Comparison of ENCODE assay signal across 38 mouse cellular contexts in genomic region chr5:120898726-120899125, GRCm38 (mm10). TPM values are rescaled to one million over a fixed set of nuclear protein-coding genes. Genes with fewer than 3 reads are reported as not detected.
"Had no signal": no experiment of that assay in that cellular context is flagged by ENCODE, and none has a peak within 500 bp of the region (broad histone marks: within the 10 kb centered on the region; RNA-seq: fewer than 3 reads in every experiment).

No protein-coding gene starts in this region.

- H3K9me3 ChIP-seq: embryonic facial prominence, embryonic 10.5 days; embryonic facial prominence, embryonic 12.5 days; embryonic facial prominence, embryonic 13.5 days; embryonic facial prominence, embryonic 15.5 days; forebrain, embryonic 10.5 days; forebrain, embryonic 12.5 days; forebrain, embryonic 13.5 days; forebrain, embryonic 15.5 days had no signal

- H3K27ac ChIP-seq: embryonic facial prominence, embryonic 10.5 days; embryonic facial prominence, embryonic 12.5 days; embryonic facial prominence, embryonic 13.5 days; embryonic facial prominence, embryonic 15.5 days; forebrain, embryonic 10.5 days; forebrain, embryonic 12.5 days; forebrain, embryonic 13.5 days; forebrain, embryonic 15.5 days; gastrocnemius, adult 2 months had no signal

- H3K4me2 ChIP-seq: embryonic facial prominence, embryonic 12.5 days; embryonic facial prominence, embryonic 13.5 days; embryonic facial prominence, embryonic 15.5 days; forebrain, embryonic 12.5 days; forebrain, embryonic 13.5 days; forebrain, embryonic 15.5 days had no signal

- H3K36me3 ChIP-seq: embryonic facial prominence, embryonic 10.5 days; embryonic facial prominence, embryonic 12.5 days; embryonic facial prominence, embryonic 13.5 days; embryonic facial prominence, embryonic 15.5 days; forebrain, embryonic 10.5 days; forebrain, embryonic 12.5 days; forebrain, embryonic 15.5 days had no signal

- ATAC-seq: forebrain, embryonic 13.5 days; forebrain, embryonic 15.5 days; forebrain, embryonic 16.5 days; forebrain, postnatal 0 days had no signal

- H3K9ac ChIP-seq: embryonic facial prominence, embryonic 12.5 days; embryonic facial prominence, embryonic 13.5 days; embryonic facial prominence, embryonic 15.5 days; forebrain, embryonic 12.5 days; forebrain, embryonic 13.5 days; forebrain, embryonic 15.5 days; forebrain, postnatal 0 days had no signal

- DNase-seq: cerebellum, adult 18-20 months; cerebellum, adult 2 months; cerebellum, adult 8-10 months; cerebellum, adult 9-10 months; cerebellum, adult 9-11 months; cerebellum, postnatal 10 days; cerebellum, postnatal 14 days; cerebellum, postnatal 25 days; cerebellum, postnatal 36 days; embryo, embryonic 11 days; forebrain, postnatal 0 days; gastrocnemius, adult 2 months; gastrocnemius, postnatal 10 days; gastrocnemius, postnatal 14 days; gastrocnemius, postnatal 25 days; gastrocnemius, postnatal 36 days; heart, adult 18-20 months had no signal

- H3K4me1 ChIP-seq: embryonic facial prominence, embryonic 10.5 days; embryonic facial prominence, embryonic 12.5 days; embryonic facial prominence, embryonic 13.5 days; embryonic facial prominence, embryonic 15.5 days; forebrain, embryonic 10.5 days; forebrain, embryonic 13.5 days; forebrain, embryonic 15.5 days had no signal

- H3K4me3 ChIP-seq: embryonic facial prominence, embryonic 10.5 days; embryonic facial prominence, embryonic 12.5 days; embryonic facial prominence, embryonic 13.5 days; embryonic facial prominence, embryonic 15.5 days; erythroblast, embryonic 14.5 days; forebrain, embryonic 10.5 days; forebrain, embryonic 12.5 days; forebrain, embryonic 13.5 days; forebrain, embryonic 15.5 days; gastrocnemius, adult 2 months had no signal

- H3K27me3 ChIP-seq: embryonic facial prominence, embryonic 12.5 days; embryonic facial prominence, embryonic 13.5 days; embryonic facial prominence, embryonic 15.5 days; forebrain, embryonic 12.5 days; forebrain, embryonic 13.5 days; forebrain, embryonic 15.5 days had no signal

RNA-seq across cellular contexts. Expression of gene Oas1a, which starts 8.6 kb away (rescaled TPM):
- total RNA-seq: gastrocnemius, adult 8-10 months; gastrocnemius, postnatal 10 days; gastrocnemius, postnatal 14 days had no signal
- polyA plus RNA-seq: erythroblast, embryonic 14.5 days had no signal

RNA-seq across cellular contexts. Expression of gene Oas1g, which starts 11.3 kb away (rescaled TPM):
- total RNA-seq: gastrocnemius, adult 18-20 months; gastrocnemius, adult 8-10 months; gastrocnemius, postnatal 10 days; gastrocnemius, postnatal 25 days; gastrocnemius, postnatal 4 days; heart, adult 18-20 months had no signal
- polyA plus RNA-seq: embryonic facial prominence, embryonic 10.5 days; embryonic facial prominence, embryonic 11.5 days; erythroblast, embryonic 14.5 days; forebrain, embryonic 10.5 days; forebrain, embryonic 12.5 days; forebrain, embryonic 16.5 days had no signal

RNA-seq across cellular contexts. Expression of gene Oas1d, which starts 15.6 kb away (rescaled TPM):
- total RNA-seq: common myeloid progenitor, adult 5-6 weeks; gastrocnemius, adult 18-20 months; gastrocnemius, adult 2 months; gastrocnemius, adult 8-10 months; gastrocnemius, postnatal 10 days; gastrocnemius, postnatal 14 days; gastrocnemius, postnatal 25 days; gastrocnemius, postnatal 36 days; gastrocnemius, postnatal 4 days; granulocyte monocyte progenitor cell, adult 5-6 weeks; heart, adult 18-20 months; heart, adult 8-10 months had no signal
- polyA plus RNA-seq: cerebellum, adult 2 months; cortical plate, adult 2 months; embryonic facial prominence, embryonic 10.5 days; embryonic facial prominence, embryonic 11.5 days; embryonic facial prominence, embryonic 12.5 days; embryonic facial prominence, embryonic 13.5 days; embryonic facial prominence, embryonic 14.5 days; embryonic facial prominence, embryonic 15.5 days; erythroblast, embryonic 14.5 days; forebrain, embryonic 10.5 days; forebrain, embryonic 12.5 days; forebrain, embryonic 13.5 days; forebrain, embryonic 15.5 days; forebrain, embryonic 16.5 days; gonadal fat pad, adult 2 months had no signal

RNA-seq across cellular contexts. Expression of gene Oas1h, which starts 37.5 kb away (rescaled TPM):
- total RNA-seq: common myeloid progenitor, adult 5-6 weeks; forebrain, postnatal 0 days; gastrocnemius, adult 18-20 months; gastrocnemius, adult 2 months; gastrocnemius, adult 8-10 months; gastrocnemius, postnatal 10 days; gastrocnemius, postnatal 14 days; gastrocnemius, postnatal 25 days; gastrocnemius, postnatal 36 days; gastrocnemius, postnatal 4 days; granulocyte monocyte progenitor cell, adult 5-6 weeks; heart, adult 18-20 months; heart, adult 8-10 months had no signal
- polyA plus RNA-seq: cerebellum, adult 2 months; cortical plate, adult 2 months; embryonic facial prominence, embryonic 10.5 days; embryonic facial prominence, embryonic 11.5 days; embryonic facial prominence, embryonic 12.5 days; embryonic facial prominence, embryonic 13.5 days; embryonic facial prominence, embryonic 14.5 days; embryonic facial prominence, embryonic 15.5 days; erythroblast, embryonic 14.5 days; forebrain, embryonic 10.5 days; forebrain, embryonic 12.5 days; forebrain, embryonic 13.5 days; forebrain, embryonic 15.5 days; forebrain, embryonic 16.5 days; forebrain, postnatal 0 days; frontal cortex, adult 2 months; gonadal fat pad, adult 2 months had no signal

RNA-seq across cellular contexts. Expression of gene Oas1f, which starts 51.6 kb away (rescaled TPM):
- total RNA-seq: common myeloid progenitor, adult 5-6 weeks; forebrain, postnatal 0 days; gastrocnemius, adult 18-20 months; gastrocnemius, adult 2 months; gastrocnemius, adult 8-10 months; gastrocnemius, postnatal 10 days; gastrocnemius, postnatal 14 days; gastrocnemius, postnatal 25 days; gastrocnemius, postnatal 36 days; gastrocnemius, postnatal 4 days; granulocyte monocyte progenitor cell, adult 5-6 weeks; heart, adult 18-20 months; heart, adult 8-10 months had no signal
- polyA plus RNA-seq: cerebellum, adult 2 months; cortical plate, adult 2 months; embryonic facial prominence, embryonic 10.5 days; embryonic facial prominence, embryonic 11.5 days; embryonic facial prominence, embryonic 12.5 days; embryonic facial prominence, embryonic 13.5 days; erythroblast, embryonic 14.5 days; forebrain, embryonic 10.5 days; forebrain, embryonic 12.5 days; forebrain, embryonic 13.5 days; forebrain, embryonic 15.5 days; forebrain, embryonic 16.5 days; forebrain, postnatal 0 days; frontal cortex, adult 2 months; gonadal fat pad, adult 2 months had no signal
